Mouse (Mus musculus) thymus, postnatal 14 days (tissue): ENCODE measurements around the gene Pnkp.
A peak's percentile ranks its signal among the peaks of the same experiment; 100 is the strongest.

Source experiments
- DNase-seq: peaks from one replicate; pipeline ENCODE4 v3.0.0; 2021

Pnkp gene

DNA sequence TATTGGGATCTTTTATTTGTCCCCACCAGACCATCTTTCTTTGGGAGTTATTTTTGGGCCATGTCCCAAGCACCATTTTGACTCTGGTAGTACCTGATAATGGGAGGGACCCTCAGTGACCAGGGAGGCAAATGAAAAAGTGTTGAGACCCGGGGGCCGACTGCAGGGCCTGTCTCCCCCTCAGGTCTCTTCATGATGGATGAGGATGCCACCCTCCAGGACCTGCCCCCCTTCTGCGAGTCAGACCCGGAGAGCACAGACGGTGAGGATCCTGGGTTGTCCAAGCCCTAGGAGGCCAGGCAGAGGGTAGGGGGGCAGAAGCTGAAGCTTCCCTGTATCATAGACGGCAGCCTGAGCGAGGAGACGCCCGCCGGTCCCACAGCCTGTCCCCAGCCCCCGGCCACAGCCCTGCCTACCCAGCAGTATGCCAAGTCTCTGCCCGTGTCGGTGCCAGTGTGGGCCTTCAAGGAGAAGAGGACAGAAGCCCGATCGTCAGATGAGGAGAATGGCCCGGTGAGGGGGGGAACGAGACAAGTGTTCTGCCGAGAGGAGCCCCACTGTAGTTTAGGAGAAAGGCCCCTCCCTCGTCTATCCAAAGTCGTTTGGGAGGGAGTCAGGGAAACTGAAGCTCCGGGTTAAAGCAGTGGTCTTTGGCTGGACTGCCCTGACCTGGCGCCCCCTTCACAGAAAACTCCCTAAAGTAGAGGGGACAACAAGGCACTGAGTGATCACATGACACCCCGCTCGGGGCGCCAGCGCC lies 3.2 kb upstream of the Pnkp start:
- peak; percentile 40 for DNase-seq

DNA sequence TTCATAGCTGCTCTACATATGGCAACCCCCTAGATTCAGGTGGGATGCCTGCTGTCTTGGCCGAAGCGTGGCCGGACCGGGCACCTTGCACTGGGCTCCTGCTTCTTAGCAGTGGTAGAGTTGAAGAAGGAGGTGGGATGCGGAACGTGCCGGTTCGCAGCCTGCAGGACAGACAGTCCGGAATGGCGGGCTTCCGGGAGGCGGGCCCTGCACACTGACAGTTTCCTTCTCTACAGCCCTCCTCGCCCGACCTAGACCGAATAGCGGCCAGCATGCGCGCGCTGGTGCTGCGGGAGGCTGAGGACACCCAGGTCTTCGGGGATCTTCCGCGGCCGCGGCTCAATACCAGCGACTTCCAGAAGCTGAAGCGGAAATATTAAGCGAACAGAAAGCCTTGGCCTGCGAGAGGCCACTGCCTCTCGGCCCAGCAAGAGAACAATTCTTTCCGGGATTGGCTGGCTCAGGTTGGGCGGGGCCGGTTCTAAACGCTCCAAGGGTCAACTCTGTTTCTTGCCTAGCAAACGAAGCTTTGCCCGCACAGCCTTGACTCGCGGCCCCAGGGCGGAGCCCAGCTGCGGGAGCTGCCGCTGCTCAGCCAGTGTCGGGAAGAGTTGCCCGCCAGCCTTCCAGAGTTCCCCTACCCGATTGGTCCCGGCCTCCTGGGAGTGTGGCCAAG lies 2.4 kb upstream of the Pnkp start:
- peak; percentile 85 for DNase-seq

DNA sequence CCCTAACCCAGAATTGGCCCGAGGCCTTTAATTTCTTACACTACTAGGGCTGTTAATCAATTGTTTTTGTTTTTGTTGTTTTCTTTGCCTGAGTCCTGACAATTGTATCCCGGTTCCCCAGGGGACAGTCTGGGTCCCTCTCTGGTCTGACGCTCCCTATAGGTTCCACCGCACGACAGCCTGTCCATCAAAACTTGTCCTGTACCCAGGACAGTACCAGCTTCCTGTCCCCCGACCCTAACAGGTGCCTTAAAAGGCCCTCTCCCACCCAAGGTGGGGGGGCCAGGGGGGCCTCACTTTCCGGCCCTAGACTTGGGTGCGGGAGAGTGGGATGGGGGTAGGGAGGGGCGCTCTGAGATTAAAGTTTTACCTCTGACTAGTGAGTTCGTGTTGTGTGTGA lies 1.9 kb upstream of the Pnkp start:
- peak; percentile 56 for DNase-seq

DNA sequence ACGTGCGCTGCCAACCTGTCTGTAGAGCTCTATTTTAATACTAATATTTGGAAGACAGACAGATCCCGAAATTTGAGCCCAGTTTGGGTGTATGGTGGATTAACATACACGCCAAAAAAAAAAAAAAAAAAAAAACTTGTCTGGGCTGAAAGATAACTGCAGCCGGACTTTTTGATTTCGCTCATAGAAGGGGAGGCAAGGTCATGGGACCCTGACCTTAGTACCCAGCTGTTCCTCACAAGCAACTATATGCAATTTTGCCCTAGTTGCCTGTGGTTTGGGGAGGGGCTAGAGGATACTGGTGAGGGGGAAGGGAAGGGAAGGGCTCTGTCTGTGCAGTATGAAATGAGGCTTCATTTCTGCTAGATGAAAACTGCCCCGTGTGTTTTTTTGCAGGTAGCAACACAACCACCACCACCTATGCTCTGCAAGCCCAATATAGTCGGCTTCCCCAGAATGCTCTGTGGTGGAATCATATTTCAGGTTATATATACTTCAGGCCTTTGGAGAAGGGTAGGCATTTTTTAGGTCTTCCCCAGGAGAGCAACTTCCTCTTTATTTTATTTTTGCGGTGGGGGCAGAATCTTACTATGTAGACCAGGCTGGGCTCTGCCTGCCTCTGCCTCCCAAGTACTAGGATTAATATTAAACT lies 548 bp upstream of the Pnkp start:
- peak; percentile 62 for DNase-seq

DNA sequence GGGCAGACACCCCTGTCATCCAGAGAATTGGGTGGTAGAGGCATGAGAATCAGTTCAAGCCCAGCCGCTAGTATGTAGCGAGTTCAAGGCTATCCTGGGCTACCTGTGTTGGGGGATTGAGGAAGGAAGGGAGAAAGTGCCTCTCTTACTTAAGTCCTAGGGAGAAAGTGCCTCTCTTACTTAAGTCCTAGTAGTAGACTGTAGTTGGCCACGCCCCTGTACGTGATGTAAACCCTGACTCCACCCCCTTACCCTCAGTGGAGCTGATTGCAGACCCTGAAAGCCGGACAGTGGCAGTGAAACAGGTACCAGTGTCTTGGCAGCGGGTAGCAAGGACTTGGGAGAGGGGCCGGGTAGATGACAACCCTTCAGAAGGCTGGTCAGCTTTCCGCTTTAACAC lies 966 bp downstream of the Pnkp start:
- peak; percentile 62 for DNase-seq

DNA sequence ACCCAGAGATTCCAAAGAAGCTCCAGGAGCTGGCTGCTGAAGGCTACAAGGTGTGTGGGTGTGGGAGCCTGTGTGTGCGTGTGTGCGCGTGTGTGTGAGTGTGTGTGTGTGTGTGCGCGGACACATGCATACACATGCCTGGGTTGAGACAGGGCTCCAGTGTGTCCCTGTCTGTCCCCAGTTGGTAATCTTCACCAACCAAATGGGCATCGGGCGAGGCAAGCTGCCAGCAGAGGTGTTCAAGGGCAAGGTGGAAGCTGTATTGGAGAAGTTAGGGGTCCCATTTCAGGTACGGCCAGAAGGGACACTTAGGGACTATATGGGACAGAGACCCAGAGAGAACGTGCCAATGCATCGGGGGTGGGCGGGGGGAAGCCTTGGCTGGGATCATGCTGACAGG lies 3.0 kb downstream of the Pnkp start:
- DNase-seq: no peak

DNA sequence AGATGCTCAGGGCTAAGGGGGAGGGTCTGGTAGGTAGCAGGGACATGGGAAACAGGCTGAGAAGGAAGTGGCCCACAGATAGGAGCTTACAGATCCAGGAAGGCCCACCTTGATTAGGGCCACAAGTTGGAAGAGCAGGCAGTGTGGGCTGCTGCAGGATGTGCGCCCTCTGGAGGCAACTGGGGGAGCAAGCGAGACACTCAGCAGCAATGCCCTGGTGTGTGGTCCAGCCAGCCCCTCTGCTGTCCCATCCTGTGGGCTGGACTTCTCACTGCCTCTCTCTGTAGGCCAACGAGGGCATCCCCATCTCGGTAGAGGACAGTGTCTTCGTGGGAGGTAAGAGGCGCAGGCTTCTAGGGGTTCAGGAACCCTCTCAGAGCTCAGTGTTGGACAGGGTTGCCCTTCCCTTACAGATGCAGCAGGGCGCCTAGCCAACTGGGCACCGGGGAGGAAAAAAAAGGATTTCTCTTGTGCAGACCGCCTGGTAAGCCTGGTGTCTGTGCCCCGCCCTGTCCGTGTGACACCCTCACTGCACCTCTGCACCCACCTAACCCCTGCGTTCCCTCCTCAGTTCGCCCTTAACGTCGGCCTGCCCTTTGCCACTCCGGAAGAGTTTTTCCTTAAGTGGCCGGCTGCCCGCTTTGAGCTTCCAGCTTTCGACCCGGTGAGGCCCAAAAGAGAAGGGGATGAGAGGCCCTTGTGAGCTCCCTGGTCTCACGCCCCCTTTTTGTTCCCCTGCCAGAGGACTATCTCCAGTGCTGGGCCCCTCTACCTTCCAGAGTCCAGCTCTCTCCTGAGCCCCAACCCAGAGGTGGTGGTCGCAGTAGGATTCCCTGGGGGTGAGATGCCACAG lies 3.9 kb downstream of the Pnkp start:
- DNase-seq: peak; percentile 70

DNA sequence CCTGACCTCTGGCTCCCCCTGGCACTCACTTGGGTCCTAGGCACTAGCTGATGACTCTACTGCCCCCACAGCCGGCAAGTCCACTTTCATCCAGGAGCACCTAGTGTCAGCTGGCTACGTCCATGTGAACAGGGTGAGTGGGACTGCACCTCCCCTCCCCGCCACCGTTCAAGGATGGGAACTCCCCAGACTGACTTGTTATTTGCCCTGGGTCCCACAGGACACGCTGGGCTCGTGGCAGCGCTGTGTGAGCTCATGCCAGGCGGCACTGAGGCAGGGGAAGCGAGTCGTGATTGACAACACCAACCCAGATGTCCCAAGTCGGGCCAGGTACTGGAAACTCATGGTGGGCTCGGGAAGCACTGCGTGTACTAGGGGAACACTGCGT lies 4.5 kb downstream of the Pnkp start:
- DNase-seq: no peak

DNA sequence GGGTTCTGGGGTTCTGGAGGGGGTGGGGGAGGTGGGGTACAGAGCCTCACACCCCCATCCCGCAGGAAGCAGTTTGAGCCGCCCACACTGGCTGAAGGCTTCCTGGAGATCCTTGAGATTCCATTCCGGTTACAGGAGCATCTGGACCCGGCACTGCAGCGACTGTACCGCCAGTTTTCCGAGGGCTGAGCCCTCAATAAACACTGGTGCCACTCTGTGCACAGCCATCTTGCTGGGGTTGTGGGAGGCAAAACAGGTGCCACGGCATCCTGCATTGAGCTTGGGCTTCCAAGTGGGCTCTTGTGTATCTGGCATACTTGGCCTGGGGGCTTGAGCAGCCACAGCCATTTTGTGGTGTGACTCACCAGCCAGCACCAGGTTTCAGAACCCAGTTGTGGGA lies 5.5 kb downstream of the Pnkp start:
- DNase-seq: no peak

DNA sequence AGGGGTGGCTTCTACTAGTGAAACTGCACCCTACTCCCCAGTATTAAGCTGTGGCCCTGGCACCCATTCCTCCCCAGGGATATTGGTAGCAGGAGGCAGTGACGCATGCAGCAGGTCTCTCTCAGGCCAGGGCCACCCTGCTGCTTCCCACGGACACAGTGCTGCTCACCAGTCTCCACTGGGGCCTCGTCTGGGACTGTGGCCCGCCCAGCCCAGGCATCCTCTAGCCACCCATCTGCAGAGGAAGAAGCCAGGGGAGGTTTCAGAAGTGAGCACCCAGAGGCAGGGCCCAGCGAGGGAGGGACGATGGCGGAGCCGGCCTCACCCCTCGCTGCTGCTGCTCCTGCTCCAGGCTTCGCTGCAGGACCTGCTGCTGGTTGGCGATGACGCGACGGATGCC lies 6.3 kb downstream of the Pnkp start:
- DNase-seq: no peak

DNA sequence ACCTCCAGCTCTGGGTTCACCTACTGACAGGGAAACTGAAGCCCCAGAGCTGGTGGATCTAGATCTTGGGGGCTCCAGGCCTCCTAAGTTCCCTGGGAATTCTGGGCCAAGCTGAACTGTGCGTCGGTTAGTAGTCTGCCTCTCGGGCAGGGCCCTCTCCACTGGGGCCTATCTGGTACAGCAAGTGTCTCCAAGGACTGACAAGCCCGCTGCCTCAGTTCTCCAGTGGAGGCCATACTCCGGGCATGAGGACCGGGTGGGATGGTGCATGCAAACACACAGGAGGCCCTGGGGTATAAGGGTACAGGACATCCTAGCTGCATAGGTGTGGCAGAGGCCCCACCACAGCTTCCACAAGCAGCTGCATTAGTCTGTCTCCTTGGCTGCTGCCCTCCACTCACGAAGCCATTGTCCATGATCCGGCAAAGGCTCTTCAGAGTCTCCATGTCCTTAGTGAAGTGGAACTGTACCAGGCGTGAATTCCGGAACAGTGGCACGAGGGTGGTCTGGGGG lies 7.1 kb downstream of the Pnkp start:
- no peak for DNase-seq

DNA sequence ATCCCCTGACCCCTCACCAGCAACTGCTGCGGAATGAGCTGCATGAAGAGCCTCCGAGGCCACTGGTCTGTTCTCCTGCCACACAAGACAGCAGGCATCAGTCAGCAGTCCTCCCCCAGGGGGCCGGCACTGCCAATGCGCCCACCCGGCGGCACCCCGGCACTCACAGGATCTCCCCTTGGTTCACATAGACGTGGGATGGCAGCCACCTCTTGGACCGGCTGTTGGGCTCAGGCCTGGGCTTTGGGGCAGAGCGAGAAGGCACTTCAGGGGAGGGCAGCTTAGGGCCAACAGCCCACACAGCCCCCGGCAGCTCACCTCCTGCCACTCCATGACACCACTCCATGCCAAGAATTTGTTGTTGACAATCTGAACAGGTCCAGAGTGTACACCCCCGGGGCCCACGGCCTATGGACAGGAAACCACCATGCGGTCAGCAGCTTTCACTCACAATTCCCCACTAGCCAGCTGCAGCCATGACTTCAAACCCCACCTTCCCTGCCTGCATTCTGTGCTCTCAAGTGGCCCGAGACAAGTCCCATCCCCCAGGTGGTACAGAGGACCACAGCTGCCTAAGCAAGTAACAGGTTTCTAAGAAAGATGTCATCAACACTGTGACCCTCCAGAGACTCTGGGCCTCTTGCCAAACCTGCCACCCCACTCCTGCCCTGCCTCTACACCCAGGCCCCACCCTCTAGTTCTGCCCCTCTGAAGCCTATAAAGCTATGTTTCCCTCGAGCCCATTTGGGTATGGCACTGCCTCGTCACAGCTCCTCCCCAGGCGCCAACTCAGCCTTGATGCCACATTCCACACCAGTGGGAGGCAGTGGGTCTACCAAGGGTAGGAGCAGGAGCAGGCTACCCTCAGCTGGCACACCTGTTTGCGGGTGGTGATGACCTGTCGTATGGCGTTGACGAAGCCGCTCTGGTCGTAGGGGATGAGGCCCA lies 7.9 kb downstream of the Pnkp start:
- DNase-seq: no peak

DNA sequence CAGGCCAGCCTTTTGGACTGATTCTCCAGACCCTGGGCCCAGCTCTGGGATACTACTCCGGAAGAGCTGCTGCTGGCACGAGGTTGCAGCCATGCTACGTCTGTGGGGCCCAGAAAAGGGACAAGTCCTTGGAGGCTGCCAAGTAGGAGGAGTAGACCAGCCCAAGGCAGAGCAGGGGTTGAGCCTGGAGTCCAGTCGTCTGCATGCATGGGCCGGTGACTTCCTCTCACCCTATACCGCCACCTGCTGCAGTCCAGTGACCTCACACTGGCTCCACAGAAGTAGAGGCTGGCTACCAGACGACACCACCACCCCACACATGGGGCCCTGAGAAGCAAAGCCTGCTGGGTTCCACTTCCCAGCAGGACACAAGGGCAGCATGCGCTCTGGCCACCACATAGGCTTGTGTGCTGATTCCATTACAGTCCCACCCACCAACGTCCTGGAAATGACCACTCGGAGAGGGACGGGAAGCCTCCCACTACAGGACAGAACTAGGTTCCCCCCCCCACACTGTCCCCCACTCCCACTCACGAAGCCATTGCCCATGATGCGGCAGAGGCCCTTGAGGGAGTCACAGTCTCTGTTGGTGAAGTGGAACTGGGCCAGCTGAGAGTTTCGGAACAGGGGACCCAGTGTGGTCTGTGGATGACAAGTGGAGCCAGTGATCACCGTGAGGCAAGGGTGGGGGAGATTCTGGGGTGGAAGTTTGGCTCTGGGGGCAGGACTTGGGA lies 9.5 kb downstream of the Pnkp start:
- no peak for DNase-seq

DNA sequence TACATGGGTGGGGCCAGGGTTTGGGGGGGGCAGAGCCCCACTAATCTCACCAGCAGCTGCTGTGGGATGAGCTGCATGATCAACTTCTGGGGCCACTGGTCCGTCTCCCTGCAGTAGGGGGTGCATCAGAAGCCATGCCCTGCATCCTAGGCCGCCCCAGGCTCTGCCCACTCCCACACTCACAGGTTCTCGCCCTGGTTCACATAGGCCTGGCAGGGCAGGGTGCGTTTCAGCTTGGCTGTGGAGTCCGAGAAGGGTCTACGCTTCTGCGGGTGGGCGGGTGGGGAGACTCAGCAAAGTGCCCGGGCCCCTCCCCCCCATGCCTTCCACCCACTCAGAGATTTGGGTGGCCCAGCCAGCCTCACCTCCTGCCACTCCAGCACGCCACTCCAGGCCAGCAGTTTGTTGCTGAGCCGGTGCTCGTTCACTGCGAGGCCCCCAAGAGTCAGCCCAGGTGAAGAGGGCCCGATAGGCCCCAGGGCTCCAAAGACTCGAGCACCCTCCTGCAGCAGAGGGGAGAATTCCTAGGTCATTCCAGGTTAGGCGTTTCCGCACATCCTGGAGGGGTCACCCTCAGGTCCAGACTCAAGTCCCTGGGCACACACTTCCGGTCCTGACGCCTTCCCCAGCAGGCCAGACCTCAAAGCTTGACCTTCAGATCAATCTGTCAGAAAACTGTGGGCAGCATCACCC lies 10.2 kb downstream of the Pnkp start:
- no peak for DNase-seq

DNA sequence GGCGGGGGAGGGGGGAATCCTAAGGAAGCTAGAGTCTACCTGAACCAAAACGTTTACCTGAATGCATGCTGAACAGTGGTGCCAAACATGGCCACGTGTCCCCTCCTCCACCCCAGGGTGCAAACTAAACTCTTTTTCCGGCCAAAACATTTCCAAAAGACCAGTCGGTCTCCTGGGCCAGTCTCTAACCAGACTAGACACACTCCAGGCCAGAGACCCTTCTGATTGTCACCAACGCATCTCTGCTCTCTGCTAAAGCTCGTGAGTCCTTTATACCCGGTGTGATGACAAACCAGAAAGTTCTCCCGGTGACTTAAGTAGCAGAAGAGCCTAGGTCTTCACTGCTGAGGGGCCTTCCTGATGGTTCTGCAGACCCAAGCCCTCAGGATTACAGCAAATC lies 10.9 kb downstream of the Pnkp start:
- no peak for DNase-seq

DNA sequence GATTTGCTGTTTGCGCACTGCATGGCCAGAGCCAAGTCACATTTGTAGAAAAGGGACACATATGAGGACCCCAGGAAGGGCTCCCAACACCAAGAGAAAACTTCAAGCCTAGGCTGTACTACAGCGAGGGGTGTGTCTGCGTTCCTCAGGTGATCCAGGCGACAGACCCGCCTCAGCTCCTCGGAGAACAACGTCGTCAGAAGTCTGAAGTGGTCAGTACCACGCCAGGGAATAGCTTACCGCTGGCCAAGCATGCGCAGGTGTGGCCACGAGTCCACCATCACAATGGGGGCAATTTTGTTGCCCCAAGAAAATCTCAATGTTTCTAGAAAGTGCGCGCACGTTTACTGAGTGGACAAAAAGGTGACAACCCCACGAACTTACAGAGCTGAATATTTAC lies 11.5 kb downstream of the Pnkp start:
- no peak for DNase-seq

DNA sequence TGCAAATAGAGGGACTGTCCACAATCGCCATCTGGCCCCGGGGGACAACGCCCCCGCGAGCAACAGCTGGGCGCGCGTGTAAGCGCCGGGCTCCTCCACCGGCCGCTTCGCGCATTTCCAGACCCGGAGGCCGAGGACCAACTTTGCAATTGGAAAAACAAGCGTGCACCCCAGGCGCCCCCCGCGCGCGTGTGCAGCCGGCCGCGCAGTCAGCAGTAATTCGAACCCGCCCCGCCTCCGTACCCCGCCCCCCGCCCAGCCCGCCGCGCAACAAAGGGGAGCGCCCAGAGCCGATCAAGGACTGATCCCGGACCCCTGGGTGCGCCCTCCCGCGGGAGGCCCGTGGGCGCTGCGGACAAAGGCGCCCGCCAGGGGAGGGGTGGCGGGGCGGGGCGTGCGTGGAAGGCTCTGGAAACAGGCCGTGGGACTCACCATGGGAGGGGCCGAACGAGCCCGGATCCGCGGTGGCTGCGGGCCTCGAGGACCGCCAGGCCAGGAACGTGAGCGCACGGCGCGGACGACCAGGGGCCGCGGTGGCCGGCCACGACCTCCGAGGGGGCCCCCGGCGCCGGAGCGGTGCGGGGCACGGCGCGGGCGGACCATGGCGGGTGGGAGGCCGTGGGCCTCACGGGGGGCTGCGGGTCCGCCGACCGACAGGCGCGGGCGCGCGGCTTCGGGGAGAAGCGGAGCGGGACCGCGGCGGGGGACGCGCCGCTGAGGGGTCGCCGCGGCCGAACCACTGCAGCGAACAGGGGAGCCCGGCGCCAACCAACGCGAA lies 12.2 kb downstream of the Pnkp start:
- DNase-seq: peak; percentile 71

DNA sequence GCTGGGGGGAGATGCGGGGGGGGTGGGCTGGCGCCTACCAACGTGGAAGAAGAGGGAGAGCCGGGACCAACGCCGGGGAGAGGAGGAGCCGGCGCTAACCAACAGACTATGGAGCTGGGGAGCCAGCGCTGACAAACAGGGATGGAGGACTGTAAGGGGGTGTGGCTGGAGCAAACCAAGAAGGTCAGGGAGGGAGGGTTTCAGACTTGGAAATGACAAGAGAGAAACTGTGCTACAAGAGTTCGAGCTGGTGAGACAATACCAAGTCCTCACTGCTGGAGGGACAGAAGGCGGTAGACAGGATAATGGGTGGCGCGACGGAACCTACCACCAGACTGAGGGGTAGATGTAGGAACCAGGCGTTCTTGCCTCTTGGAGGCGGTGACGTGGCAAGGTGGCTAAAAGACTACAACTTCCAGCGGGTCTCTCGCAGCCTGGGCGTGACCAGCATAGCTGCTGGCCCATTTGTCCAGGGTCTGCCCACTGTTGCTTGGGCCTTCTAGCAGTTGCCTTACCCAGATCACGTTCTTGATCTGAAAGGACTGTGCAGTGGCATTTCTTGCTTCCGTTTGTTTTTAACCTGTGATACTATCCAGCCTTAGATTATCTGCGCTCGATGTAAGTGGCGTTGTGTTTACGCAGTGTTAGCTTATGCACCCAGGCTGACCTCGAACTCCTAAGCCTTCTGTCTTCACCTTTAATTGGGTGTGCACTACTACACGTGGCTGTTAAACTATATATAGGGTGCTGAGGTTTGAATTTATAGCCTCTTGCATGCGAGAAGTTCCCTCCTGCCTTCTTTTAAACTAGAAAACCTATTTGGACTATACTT lies 13.0 kb downstream of the Pnkp start, which contains the start of gene Ptov1:
Gene Ptov1, minus strand, starts transcription at position 92 of the 832 bp plus-strand sequence.
- DNase-seq: peak; percentile 87

DNA sequence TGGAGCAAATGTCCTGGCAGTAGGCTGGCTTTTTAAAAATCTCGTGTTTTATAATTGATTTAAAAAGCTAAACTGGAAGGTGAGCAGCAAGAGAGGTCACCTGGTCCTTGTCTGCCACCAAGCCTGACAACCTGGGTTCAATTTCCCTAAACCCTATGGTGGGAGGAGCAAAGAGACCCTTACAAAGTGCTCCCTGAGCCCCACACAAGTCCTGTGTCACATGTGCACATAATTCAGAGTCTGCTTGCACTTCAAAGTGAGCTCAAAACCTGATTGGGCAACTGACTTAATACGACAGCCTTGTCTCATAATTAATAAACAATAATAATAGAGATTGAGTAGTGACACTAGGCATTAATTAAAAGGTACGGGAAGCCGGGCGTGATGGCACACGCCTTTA lies 13.7 kb downstream of the Pnkp start:
- no peak for DNase-seq
